Mouse (Mus musculus): Measurements from ENCODE around the gene Coro6.

Gene Coro6

DNA sequence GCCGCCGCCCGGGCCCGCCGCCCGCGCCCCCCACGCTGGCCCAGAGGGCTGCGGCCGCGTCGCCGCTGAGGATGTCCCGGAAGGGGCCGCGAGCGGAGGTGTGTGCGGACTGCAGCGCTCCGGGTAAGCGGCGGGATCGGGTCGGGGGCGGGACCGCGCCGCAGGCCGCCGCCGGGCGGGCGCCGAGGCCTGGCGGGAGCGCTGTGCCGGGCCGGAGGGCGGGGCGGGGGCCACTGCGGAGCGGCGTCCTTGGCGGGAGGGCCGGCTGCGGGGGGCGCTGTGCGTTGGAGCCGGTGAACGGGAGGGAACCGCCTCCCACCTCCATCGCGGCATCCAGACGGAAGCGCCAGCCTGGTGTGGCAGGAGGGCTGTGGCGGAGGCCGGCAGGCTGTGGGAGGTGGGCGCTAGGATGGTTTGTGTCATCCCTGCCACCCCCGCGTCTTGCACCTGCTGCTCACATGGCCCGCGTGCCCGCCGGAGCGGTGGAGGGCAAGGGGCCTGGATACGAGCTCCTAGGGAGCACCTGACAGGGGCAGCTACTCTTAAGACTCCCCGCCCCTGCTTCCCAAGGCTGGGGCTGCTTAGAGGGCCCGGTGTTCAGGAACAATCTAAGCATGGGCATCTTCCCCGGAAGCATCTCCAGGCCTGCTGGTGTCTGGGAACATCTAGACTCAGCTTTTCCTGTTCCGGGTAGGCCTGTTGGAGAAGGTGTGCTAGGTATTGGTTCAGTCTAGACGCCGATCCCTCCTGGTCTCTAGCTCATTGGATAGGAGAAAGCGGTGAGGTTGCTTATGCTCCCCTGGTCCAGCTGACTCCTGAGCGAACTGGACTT lies 31.5 kb downstream of the Coro6 start, which contains the start of gene Git1:
TSS of gene Git1 (plus strand) at position 51 of the 832 bp plus-strand sequence.
- no peak for DNase-seq (ENCODE audit: low read depth in 1 of 2, low spot score in 2 of 2)

DNA sequence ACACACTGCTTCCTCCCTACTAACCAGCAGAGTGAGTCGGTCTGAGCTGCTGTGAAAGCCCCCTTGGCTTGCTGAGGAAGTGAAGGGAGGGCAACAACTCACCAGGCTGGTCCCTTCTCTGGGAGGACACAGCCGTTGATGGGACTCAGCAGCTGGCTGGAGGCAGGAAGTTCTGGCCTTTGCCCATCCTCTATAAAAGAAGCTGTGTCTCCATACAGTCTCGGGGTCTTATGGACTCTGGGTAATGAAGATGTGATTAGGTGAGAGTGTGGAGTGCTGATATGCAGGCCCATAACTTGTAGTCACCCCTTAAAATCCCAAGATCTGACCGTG lies 32.1 kb downstream of the Coro6 start:
- no peak for DNase-seq (ENCODE audit: low read depth in 1 of 2, low spot score in 2 of 2)

DNA sequence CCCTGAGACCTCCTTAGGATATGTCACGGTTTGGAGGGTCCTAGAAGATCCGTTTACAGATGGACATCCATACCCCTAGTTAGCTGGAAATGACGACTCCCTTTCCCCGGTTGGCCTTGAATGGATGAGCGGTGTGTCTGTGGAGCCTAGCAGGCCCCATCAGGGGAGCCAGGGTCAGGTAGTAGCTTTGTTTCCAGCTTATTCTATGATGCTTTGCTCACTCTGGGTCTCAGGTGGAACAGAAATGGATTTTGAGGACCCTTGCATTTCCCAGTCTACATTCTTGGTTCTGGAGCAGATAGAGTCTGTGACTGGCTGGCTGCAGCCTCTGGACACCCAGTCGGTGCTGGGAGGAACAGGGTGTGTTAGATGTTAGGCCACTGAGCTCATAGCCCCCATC lies 32.6 kb downstream of the Coro6 start:
- no peak for DNase-seq (ENCODE audit: low read depth in 1 of 2, low spot score in 2 of 2)

DNA sequence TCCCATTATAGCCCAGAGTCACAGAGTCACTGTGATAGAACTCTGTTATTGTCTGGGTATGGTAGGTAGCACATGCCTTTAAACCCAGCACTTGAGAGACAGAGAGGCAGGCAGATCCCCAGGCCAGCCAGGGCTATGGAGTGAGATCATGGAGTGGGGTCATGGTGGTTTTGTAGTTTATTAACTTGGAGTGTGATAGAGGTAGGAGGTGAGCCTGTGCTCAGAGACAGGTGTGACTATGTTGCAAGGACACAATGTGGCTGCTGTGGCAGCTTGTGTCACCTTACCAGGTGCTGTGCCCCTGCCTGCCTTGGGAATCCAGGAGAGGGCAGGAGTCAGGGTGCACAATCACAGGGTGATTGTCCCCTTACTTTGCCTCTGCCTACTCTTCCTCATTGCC lies 33.3 kb downstream of the Coro6 start:
- no peak for DNase-seq (ENCODE audit: low read depth in 1 of 2, low spot score in 2 of 2)

DNA sequence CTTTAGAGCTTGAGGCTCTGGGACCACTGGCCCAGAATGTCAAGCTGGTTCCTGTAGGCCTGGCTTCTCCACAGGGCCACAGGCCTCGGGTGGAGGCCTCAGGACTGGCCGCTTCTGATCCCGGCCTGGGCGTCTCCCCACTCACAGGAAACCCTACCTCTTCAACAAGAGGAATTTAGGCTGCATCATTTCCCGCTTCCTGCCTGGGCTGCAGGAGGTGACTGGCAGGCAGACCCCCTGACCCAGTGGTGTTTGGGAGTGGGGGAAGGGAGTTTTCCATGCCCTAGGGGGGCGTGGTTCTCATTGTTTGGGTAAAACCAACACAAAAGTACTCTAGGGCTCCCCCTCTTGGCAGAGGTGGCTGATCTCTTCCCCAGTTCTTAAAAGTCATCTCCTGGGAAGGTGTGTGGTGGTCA lies 35.1 kb downstream of the Coro6 start:
- DNase-seq (ENCODE audit: low read depth in 1 of 2, low spot score in 2 of 2) = no peak

DNA sequence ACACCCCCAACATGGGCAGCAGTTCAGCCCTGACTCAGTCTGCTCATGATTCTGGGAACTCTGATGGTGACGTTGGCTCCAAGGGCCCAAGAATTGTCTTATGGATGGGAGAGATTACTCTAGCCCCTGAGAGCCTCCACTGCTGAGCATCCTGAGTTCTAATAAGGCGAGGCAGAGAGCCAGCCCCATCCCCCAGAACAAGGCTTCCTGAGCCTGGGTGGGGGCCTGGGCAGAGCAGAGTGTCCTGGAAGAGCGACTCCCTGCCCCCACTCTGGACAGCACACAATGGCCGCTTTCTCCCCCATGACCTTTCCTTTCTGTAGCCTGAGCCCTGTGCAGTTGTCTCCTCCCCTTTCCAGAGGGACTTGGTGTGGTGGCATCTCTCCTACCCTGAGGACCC lies 35.6 kb downstream of the Coro6 start:
- DNase-seq (ENCODE audit: low read depth in 1 of 2, low spot score in 2 of 2) = no peak

DNA sequence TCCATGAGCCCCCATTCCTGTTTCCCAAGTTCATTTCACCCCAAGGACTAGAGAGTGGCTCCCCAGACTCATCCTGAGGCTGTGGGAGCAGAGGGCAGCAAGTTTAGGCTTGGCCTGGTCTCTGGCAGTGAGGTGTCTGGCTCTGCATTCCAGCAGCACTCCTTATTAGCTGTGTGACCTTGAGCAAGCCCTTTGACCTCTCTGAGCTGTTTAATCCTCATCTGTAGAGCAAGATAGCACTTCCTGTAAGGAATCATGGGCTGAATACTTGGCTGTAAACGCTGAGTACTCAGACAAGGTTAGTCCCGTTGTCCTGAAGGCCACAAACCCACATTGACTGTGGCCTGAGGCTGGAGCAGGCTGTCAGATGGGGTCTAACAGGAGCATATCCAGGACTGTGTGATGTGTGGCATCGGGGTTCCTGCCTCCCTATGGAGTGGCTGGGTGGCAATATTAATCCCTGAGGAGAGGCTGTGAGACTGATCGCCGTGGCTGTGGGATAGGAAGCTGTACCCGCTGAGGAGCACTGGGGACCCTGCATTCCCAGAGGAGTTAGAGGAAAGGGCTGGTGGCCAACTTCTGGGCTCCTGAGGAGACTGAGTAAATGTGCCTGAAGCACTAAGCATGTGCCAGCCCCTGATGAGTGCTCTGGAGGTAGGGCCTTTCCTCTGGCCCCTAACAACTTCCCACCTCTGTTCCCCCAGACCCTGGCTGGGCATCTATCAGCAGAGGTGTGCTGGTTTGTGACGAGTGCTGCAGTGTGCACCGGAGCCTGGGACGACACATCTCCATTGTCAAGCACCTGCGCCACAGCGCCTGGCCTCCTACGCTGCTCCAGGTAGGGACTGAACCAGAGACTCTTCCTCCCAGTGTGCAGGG lies 36.3 kb downstream of the Coro6 start:
- no peak for DNase-seq (ENCODE audit: low read depth in 1 of 2, low spot score in 2 of 2)

DNA sequence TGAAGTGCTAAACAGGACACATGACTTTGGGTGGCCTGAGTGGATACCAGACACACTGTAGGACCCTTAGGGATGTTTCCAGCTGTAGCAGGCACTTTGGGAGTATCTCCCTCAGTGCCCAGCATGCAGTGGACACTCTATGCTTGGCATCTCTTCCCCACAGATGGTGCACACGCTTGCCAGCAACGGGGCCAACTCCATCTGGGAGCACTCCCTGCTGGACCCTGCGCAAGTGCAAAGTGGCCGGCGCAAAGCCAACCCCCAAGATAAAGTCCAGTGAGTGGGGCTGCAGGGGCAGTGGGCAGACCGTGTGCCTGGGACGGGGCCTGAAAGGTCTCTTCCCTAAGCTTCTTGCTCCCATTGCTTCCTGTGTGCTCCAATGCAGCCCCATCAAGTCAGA lies 37.1 kb downstream of the Coro6 start:
- no peak for DNase-seq (ENCODE audit: low read depth in 1 of 2, low spot score in 2 of 2)

DNA sequence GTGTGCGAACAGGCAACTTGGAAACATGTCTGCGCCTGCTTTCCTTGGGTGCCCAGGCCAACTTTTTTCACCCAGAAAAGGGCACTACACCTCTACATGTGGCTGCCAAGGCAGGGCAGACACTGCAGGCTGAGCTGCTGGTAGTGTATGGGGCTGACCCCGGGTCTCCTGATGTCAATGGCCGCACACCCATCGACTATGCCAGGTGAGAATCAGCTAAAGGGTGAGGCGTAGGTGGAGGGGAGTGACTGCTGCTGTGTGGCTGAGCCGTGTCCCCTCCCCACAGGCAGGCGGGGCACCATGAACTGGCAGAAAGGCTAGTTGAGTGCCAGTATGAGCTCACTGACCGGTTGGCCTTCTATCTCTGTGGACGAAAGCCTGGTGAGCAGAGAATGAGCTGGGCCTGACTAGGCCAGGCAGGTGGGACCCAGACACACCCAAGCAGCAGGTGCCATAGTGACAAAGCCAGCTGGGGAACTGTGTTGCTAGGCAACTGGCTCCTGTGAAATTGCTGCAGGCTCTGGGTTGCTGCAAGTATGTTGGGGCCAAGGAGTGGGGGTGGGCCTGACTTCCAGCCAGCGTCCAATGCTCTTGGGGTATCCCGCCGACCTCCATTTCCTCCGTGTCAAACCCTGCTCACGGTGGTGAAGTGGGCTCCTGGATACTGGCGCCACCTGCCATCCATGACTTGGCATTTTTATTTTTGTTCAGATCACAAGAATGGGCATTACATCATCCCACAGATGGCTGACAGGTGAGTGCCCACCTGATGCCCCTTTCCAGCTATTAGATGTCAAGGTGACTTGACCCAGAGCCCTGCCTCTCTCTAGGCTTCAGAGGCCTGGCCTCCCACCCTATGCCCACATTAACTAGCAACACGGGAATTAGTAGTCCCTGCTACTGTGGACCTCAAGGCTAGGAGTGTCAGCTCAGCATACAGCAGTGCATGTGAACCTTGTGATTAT lies 38.4 kb downstream of the Coro6 start:
- DNase-seq (ENCODE audit: low read depth in 1 of 2, low spot score in 2 of 2) = no peak

DNA sequence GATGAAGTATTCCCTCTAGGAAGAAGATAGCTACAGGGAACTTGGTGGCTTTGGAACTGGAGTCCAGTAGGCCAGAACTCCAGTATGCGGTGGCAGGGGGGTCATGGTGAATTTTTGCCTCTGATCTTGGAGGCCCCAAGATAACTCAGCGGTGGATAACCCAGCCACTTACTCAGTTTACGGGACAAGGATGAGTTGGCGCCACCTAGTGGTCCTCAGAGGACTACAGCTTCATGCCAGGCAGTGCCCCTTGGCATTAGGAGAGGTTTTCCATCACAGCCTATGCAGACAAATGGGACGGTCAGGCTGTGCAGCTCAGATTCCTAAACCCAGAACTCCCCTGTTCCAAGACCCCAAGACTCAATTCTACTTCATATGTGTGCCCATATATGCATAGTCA lies 39.2 kb downstream of the Coro6 start:
- DNase-seq (ENCODE audit: low read depth in 1 of 2, low spot score in 2 of 2) = peak in 1 of 2 experiments; percentile 60

DNA sequence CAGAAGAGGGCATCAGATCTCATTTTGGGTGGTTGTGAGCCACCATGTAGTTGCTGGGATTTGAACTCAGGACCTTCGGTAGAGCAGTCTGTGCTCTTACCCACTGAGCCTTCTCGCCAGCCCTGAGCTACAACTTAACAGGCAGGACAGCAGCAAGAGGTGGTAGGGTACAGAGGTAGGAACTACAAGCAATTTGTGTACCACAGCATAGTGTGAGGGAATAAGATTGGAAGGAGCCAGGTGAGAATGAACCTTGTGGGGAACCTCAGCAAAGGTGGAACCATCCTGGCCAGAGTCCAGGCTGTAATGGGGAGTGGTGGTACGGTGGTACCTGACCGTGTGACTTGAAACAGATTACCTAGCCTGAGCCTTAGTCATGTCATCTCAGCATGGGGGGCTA lies 39.8 kb downstream of the Coro6 start:
- DNase-seq (ENCODE audit: low read depth in 1 of 2, low spot score in 2 of 2) = no peak

DNA sequence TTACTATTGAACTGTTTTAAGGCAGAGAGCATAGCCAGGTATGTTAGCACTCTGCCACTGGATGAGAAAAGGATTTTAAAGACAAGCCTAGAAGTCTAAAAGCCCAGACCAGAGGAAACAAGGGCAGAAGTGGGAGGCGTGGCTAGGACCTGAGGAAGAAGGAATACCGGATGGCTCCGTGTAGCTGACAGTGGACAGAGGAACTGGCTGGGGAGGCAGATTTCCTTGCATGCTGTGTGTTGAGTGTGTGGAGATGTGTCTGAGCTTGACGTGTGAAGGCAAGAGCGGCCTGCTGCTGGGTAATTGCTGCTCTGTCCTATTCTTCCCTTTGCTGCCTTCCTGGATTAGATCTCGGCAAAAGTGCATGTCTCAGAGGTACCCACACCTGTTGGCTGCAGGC lies 40.3 kb downstream of the Coro6 start:
- DNase-seq (ENCODE audit: low read depth in 1 of 2, low spot score in 2 of 2) = no peak

DNA sequence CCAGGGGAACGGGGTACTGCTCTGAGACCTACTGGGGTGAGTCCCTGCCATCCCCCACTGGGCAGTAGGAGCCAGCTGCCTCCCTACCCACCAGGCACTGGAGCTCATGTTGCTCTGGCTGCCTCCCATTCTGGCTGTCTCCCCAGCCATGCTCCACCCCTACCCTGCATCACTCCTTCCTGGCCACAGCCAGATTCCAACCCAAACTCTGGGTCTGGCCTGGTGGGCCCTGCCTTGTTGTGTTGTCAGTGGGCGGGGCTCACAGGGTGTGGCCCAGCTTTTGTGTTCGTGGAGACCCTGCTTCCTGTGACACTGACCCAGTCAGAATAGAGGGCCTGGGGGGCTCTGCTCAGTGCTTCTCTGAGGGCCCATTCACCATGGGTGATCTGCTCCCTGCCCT lies 41.3 kb downstream of the Coro6 start:
- DNase-seq (ENCODE audit: low read depth in 1 of 2, low spot score in 2 of 2) = no peak

DNA sequence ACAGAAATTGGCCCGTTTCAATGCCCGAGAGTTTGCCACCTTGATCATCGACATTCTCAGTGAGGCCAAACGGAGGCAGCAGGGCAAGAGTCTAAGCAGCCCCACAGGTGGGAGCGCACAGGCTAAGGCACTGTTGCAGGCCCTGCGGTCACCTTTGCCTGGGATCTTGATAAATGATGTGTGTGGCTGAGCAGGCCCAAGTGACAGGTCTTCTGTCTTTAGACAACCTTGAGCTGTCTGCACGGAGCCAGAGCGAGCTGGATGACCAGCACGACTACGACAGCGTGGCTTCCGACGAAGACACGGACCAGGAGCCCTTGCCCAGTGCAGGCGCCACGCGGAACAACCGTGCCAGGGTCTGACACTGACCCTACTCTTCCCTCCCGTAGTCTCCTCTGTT lies 42.2 kb downstream of the Coro6 start:
- no peak for DNase-seq (ENCODE audit: low read depth in 1 of 2, low spot score in 2 of 2)

DNA sequence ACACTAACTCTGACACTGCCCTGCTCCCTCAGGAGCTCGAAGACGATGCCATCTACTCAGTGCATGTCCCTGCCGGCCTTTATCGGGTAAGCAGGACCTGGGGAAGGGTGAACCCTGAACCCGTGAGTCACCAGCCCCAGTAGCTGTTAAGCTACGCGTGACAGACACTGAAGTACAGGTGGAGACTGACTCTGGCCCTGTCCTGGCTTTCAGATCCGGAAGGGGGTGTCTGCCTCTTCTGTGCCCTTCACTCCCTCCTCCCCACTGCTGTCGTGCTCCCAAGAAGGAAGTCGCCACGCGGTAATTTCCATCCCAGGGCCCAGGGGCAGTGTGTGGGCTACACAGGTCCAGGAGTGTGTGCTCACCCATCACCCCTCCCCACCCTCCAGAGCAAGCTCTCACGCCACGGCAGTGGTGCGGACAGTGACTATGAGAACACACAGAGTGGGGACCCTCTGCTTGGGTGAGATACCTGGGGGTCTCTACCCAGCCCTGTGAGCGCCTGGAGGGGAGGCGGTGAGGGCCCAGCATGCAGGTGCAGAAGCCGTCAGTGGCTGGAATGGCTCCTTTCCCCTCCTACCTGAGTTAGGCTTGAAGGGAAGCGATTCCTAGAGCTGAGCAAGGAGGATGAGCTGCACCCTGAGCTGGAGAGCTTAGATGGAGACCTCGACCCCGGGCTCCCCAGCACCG lies 43.2 kb downstream of the Coro6 start:
- no peak for DNase-seq (ENCODE audit: low read depth in 1 of 2, low spot score in 2 of 2)

DNA sequence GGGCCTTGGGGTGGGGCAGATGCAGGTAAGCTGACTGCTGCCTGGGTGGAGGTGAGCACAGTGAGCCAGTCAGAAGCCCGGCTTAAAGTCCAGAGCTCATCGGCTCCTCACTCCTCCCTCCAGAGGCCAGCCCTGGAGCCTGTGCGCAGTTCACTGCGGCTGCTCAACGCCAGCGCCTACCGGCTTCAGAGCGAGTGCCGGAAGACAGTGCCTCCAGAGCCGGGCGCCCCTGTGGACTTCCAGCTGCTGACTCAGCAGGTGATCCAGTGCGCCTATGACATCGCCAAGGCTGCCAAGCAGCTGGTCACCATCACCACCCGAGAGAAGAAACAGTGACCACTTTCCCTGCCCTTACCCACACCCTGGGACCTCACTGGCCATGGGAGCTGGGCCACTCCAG lies 44.1 kb downstream of the Coro6 start:
- DNase-seq (ENCODE audit: low read depth in 1 of 2, low spot score in 2 of 2) = no peak

DNA sequence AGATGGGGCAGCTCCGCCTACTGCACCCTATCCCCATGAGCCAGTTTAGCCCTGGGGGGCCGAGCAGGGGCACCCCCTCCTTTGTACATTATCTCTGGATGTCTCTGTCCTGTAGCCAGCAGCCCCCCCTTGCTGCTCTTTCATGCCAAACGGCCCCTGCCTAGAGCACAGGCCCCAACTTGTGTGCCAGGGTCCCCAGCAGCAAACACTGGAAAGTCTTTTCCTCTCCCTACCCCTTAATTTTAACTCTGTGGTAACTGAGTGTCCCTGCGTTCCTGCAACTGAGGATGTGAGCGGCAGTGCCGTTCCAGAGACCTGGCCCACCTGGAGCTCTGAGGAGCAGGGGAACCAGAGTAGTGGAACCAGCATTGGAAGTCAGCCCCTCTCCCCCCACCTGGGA lies 44.7 kb downstream of the Coro6 start:
- no peak for DNase-seq (ENCODE audit: low read depth in 1 of 2, low spot score in 2 of 2)

DNA sequence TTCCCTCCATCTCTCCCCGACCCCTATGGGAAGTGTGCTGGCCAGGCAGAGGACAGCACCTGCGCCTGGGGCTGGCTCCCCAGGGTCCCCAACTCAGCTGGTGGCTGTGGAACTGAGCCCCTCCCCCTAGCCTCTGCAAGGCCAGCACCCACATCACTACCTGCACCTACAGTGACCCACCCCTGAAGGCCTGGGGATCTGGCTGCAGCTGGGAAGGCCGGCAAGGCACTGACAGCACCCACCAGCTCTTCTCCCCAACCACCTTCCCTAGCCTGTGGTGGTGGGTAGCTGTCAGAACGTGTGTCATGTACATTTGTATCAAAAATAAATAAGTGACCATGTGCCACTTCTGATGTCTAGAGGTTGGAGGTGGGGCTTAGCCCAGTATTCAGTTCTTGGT lies 45.2 kb downstream of the Coro6 start:
- no peak for DNase-seq (ENCODE audit: low read depth in 1 of 2, low spot score in 2 of 2)

DNA sequence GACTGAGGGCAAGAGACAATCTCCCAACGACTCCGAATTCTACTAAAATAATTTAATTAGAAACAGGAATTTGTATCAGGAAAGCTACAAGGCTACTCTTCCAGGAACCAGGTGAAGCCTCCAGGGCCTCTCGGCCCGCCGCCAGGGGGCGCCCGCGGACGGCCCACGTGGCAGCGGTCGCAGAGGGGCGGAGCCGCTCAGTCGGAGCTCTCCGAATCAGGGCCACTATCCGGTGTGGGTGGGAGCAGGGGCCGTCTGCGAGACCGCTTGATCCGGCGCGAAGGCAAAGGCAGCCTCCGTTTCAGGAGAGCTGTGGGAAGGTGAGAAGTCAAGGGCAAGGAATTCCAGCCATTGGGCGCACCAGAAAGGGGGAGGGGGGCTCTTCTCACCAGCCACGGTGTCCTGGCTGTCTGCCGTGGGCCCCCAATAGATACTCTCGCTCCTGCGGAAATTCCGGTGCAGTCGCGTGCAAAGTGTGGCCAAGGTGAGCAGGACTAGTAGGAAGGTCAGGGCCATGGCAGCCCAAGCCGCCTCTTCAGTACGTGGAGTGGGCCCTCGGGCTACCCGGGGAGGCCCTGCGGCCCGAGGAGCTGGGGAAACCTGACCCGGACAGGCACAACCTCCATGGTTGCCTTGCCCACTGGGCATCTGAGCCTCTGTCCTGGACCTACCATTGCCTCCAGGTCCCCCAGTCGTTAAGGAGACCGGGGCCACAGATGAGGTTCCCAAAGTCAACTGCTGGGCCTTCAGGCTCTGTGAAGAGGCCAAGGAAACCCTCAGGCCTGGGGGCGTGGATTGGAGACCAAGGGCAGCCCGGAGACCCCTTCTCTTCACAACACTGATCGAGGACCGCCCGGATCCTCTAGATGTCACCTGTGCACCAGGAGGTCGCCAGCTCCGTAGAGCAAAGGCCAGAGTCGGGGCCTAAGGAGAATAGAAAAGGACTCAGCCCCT lies 46.1 kb downstream of the Coro6 start:
- peak in 1 of 2 experiments; percentile 68 for DNase-seq (ENCODE audit: low read depth in 1 of 2, low spot score in 2 of 2)

DNA sequence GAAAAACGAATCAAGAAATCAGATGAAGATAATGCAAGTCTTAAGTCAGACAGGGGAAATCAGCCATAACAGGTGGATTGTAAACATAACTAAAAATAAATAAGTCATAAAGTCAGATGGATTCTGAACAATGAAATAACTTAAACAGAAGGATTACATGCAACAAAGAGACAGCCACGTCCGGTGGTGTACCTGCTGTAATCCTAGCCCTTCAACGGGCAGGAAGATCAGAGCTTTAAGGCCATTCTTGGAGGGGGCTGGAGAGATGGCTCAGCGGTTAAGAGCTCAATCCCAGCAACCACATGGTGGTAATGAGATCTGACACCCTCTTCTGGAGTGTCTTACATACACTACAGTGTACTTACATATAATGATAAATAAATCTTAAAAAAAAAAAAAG lies 49.1 kb downstream of the Coro6 start:
- no peak for DNase-seq (ENCODE audit: low read depth in 1 of 2, low spot score in 2 of 2)
